Mouse (Mus musculus): ENCODE results near the gene Fut7.
A peak's percentile ranks its signal among the peaks of the same experiment; 100 is the strongest.

Fut7 gene

DNA sequence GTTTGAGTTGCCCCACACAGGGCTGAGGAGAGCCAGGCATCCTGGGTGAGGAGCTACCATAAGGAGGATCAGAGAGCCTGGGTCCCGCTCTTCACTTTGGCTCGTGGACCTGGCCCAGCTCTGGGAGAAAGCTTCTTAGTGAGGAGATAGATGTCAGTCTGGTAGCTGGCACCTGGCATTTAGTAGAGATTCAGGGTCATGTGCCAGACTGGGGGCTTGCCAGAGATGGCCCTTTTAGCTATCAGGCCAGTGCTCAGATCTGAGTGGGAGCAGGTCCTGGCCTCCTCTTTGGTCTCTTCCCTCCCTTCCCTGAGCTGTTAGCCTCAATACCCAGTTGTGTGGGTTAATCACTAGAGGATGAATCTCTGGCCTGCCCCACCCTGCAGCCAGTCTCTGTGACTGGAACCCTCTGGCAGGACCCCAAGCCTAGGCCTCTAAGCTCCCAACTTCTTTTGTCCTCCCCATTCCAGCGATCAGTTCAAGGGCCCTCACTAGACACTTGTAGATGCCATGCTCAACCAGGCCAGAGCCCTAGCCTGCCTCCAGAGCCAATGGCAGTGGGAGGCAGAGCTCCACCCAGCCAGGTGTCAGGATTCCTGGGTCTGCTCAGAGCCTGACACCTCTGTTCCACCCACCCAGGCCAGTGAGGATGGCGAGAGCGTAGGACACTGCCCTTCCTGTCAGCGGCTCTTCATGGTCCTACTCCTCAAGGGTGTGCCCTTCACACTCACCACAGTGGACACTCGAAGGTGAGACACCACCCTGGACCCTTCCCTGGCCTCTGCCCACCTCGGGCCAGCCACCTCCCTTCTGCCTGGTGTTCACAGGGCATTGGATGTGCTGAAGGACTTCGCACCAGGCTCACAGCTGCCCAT, 34.2 kb downstream of the Fut7 start:
- DNase-seq (ENCODE audit: low read depth in 1 of 2, low spot score in 2 of 2): no peak

DNA sequence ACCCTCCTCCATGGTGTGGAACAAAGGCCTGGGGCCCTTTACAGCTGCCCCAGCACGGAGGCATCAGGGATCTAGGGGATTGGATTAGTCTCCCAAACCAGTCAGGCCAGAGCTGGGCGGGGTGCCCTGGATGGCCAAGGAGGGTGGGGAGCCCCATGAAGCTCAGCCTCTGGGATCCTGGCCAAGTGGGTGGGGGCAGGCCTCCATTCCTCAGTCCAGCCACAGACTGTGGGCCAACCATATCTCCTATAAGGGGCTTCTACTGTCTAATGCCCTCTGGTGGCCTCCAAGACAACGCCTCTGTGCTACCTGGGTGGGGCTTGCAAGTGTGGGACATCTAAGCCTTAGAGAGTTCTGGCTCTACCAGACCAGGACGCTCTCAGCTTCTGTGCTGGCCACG, 35.8 kb downstream of the Fut7 start:
- no peak for DNase-seq (ENCODE audit: low read depth in 1 of 2, low spot score in 2 of 2)

GRCm38 (mm10) chr2:25460135-25460534, 37.1 kb downstream of the Fut7 start:
- no peak for DNase-seq (ENCODE audit: low read depth in 1 of 2, low spot score in 2 of 2)

- peak; percentile 85 to 87 for DNase-seq (ENCODE audit: low read depth in 1 of 2, low spot score in 2 of 2)
These were observed 37.7 kb downstream of the Fut7 start, which contains the start of gene Paxx for GRCm38 (mm10) chr2:25460551-25461309. Paxx (minus strand) TSS chr2:25461094.

- DNase-seq (ENCODE audit: low read depth in 1 of 2, low spot score in 2 of 2): no peak
These were observed 38.3 kb downstream of the Fut7 start for GRCm38 (mm10) chr2:25461407-25461806.

GRCm38 (mm10) chr2:25463630-25464029, 40.6 kb downstream of the Fut7 start:
- DNase-seq (ENCODE audit: low read depth in 1 of 2, low spot score in 2 of 2): no peak

- no peak for DNase-seq (ENCODE audit: low read depth in 1 of 2, low spot score in 2 of 2)
These were observed 42.2 kb downstream of the Fut7 start for GRCm38 (mm10) chr2:25465256-25465655.

GRCm38 (mm10) chr2:25465816-25466635, 43.0 kb downstream of the Fut7 start:
- no peak for DNase-seq (ENCODE audit: low read depth in 1 of 2, low spot score in 2 of 2)

DNA sequence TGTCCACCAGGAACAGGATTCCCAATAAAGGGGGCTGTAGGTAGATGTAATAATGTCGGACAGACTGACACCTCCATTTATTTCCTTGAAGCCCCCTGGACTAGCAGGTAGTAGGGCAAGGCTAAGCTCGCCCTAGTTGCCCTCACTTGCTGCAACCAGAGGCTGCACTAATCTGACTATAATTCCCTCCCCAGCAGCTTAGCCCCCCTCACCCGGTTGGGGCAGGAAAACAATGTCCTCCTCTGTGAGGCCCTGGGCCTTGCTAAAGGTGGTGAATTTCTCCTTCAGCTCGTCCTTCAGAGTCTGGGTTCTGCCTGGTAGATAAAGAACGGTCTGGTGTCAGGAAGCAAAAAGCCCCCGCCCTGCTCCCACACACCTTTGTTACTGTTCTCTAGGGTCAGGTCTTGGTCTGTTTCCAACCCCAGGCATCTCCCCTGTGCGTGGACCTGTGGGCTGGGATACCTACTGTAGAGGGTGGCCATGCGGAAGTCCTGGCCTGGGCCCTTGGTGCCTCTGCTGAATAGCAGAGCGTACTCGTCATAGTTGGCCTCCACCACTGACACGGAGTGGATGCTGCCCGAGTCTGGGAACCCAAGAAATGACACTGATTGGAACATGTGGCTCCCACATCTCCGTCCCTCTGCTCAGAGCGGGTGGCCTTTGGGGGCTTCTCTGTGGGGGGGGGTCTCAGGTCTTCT, 44.7 kb downstream of the Fut7 start:
- no peak for DNase-seq (ENCODE audit: low read depth in 1 of 2, low spot score in 2 of 2)

DNA sequence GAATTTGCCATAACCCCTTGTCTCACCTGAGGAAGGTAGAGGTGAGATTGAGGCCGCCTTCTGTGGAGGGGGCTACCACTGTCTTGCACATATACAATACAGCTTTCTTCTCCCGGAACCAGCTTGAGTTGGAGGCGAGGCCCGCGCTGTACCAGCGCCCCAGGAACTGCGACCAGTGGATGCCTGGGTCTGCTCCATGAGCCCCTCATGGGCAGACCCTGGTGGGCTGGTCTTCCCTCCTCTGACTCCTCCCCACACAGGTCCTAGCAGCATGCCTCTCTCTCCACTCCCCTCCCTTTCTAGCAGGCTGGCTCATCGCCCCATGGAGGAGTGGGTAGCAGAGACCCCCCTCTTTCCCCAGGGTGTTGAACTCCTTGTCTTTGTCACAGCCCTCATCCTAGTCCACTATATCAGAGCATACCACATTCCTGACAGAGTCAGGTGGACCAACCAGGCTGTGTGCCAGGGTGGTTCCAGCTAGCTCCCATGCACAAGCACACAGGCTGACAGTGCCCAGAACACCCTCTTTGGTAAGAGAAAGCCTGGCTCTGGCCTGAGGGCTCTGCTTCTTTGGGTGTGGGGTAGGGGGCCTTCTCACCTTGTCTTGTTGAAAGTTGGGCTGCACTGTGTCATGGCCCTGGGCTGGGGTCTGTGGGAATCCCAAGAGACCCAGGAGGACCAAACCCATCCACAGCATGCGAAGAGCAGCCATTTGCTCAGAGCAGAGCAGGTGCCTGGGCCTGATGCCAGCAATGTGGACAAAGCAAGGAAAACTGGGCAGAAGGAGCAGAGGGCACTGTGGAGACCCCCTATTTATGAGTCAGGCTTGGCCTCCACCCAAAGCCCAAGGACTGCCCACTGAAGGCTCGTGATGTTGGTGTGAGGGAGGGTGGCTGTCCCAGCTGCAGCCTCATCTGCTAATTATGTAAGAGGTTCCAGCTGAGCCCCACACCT, 46.2 kb downstream of the Fut7 start:
- no peak for DNase-seq (ENCODE audit: low read depth in 1 of 2, low spot score in 2 of 2)

DNA sequence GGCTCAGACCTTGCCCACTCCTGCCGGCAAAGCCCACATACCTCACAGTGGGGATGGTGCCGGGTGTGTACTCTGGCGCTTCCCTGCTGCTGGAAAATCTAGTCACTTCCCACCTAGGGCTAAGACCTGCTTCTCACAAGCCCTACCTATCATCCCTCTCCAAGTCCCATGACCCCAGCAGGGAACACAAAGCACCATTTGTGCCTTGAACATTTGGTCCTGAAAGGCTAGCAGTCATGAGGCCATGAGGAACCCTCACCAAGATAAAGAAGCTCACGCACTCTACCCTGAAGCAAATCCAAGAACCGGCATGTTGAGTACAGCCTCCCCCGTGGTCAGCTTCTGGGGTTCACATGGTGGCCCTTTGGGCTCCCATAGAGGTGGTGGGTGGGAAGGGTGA, 46.9 kb downstream of the Fut7 start, which contains the start of gene Ptgds:
TSS of gene Ptgds (minus strand) at position 78 of the 400 bp plus-strand sequence.
- DNase-seq (ENCODE audit: low read depth in 1 of 2, low spot score in 2 of 2): no peak

- DNase-seq (ENCODE audit: low read depth in 1 of 2, low spot score in 2 of 2): no peak
These were observed 49.5 kb downstream of the Fut7 start for GRCm38 (mm10) chr2:25472550-25472949.
